Mouse (Mus musculus): ENCODE measurements around the gene Rpl3l. TPM values are rescaled to one million over a fixed set of nuclear protein-coding genes. Genes with fewer than 3 reads are reported as not detected.

The Rpl3l gene
- total RNA-seq (2021), result 1 to 10 TPM; 5.9 to 6.9 TPM
- long read RNA-seq, experiment 1, partial matches to known transcripts, result 0 of 1 reads
- long read RNA-seq, experiment 1, other reads (novel, unspliced or antisense), result 0 of 1 reads
- long read RNA-seq, experiment 2, partial matches to known transcripts, result 2 of 6 reads
- long read RNA-seq, experiment 2, other reads (novel, unspliced or antisense), result 1 of 6 reads

- DNase-seq (ENCODE audit: low spot score in 2 of 2), result no peak
Observed at GRCm38 (mm10) chr17:24727618-24728017, at the start of gene Rpl3l. Rpl3l (plus strand) TSS chr17:24727820.

- DNase-seq (ENCODE audit: low spot score in 2 of 2), result no peak
Observed at GRCm38 (mm10) chr17:24686514-24686913, 41.1 kb upstream of the Rpl3l start.

GRCm38 (mm10) chr17:24687146-24687595, 40.4 kb upstream of the Rpl3l start:
- no peak for DNase-seq (ENCODE audit: low spot score in 2 of 2)

- no peak for DNase-seq (ENCODE audit: low spot score in 2 of 2)
Observed at GRCm38 (mm10) chr17:24687599-24687998, 40.0 kb upstream of the Rpl3l start.

GRCm38 (mm10) chr17:24689251-24690081, 38.2 kb upstream of the Rpl3l start, which contains the start of gene Syngr3:
Syngr3 (minus strand) TSS chr17:24689955.
- DNase-seq (ENCODE audit: low spot score in 2 of 2), result no peak

GRCm38 (mm10) chr17:24692385-24692784, 35.2 kb upstream of the Rpl3l start:
- DNase-seq (ENCODE audit: low spot score in 2 of 2), result no peak

GRCm38 (mm10) chr17:24695326-24696010, 32.2 kb upstream of the Rpl3l start:
- no peak for DNase-seq (ENCODE audit: low spot score in 2 of 2)

GRCm38 (mm10) chr17:24696011-24696697, 31.5 kb upstream of the Rpl3l start, which contains the start of the genes Gfer and Noxo1:
Gfer (minus strand) TSS chr17:24696156.
Noxo1 (plus strand) TSS chr17:24696234.
- peak; percentile 66 to 81 for DNase-seq (ENCODE audit: low spot score in 2 of 2)

- DNase-seq (ENCODE audit: low spot score in 2 of 2), result no peak
Observed at GRCm38 (mm10) chr17:24697985-24698384, 29.6 kb upstream of the Rpl3l start.

- DNase-seq (ENCODE audit: low spot score in 2 of 2), result no peak
Observed at GRCm38 (mm10) chr17:24698715-24699114, 28.9 kb upstream of the Rpl3l start.

GRCm38 (mm10) chr17:24699473-24699872, 28.1 kb upstream of the Rpl3l start:
- DNase-seq (ENCODE audit: low spot score in 2 of 2), result no peak

- no peak for DNase-seq (ENCODE audit: low spot score in 2 of 2)
Observed at GRCm38 (mm10) chr17:24701251-24701650, 26.4 kb upstream of the Rpl3l start.

GRCm38 (mm10) chr17:24705821-24706220, 21.8 kb upstream of the Rpl3l start:
- no peak for DNase-seq (ENCODE audit: low spot score in 2 of 2)

GRCm38 (mm10) chr17:24706982-24707800, 20.4 kb upstream of the Rpl3l start, which contains the start of gene Tbl3:
Tbl3 (minus strand) TSS chr17:24707660.
- peak; percentile 84 for DNase-seq (ENCODE audit: low spot score in 2 of 2)

GRCm38 (mm10) chr17:24707801-24708425, 19.7 kb upstream of the Rpl3l start:
- no peak for DNase-seq (ENCODE audit: low spot score in 2 of 2)

GRCm38 (mm10) chr17:24708646-24709045, 19.0 kb upstream of the Rpl3l start:
- DNase-seq (ENCODE audit: low spot score in 2 of 2), result no peak

- no peak for DNase-seq (ENCODE audit: low spot score in 2 of 2)
Observed at GRCm38 (mm10) chr17:24715556-24715955, 12.1 kb upstream of the Rpl3l start.

- DNase-seq (ENCODE audit: low spot score in 2 of 2), result no peak
Observed at GRCm38 (mm10) chr17:24716166-24716682, 11.4 kb upstream of the Rpl3l start.

GRCm38 (mm10) chr17:24717943-24718342, 9.7 kb upstream of the Rpl3l start, which contains the start of the genes Rnf151 and Rps2:
Rnf151 (minus strand) TSS chr17:24718063.
Rps2 (plus strand) TSS chr17:24718116.
- no peak for DNase-seq (ENCODE audit: low spot score in 2 of 2)
